Mouse (Mus musculus) urinary bladder, adult 2 months (tissue): Measurements from ENCODE around the gene Cfap73. TPM values are rescaled to one million over a fixed set of nuclear protein-coding genes. Genes with fewer than 3 reads are reported as not detected.

Experiments
- DNase-seq: peaks from one replicate; pipeline ENCODE4 v3.0.0; 2022; ENCODE audit warnings: low spot score
- polyA plus RNA-seq: library from polyadenylated mRNA; depleted of rRNA; stranded (reverse); fragments of >200 nt; gene quantifications from 2 replicates; pipeline ENCODE4 v1.2.3, GENCODE M21; 2012

Gene Cfap73
- polyA plus RNA-seq, 1 experiment, result not detected

DNA sequence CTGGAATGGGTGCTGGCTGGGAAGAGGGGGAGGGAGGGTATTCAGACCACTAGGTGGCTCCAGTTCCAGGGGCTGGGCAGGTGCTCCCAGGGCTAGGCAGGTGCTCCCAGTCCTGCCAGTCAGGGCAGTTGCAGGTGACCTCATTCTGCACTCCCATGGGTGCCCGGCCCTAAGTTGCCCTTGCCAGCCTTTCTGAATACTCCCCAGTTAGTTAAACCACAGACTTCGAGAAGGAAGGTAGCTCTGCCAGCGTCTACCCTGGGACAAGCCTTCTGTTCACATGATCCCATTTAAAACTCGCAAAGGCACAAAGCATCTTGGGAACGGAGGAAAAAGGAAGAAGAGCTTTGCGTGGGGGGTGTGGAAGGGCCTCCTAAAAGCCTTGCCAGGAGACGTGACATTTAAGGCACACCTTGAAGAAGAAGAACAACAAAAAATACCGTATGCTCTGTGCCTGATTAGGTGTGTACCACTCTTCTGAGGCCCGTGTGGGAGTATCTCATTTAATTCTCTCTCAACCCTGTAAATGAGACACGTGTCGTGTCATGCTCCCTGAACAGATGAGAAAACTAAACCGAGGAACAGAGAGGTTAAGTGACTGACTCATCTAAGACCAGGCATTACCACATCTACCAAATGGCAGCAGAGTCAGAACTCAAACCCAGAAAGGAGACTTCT is 13.9 kb upstream of the Cfap73 start:
- no peak for DNase-seq

GRCm38 (mm10) chr5:120647361-120647760 is 13.3 kb upstream of the Cfap73 start:
- no peak for DNase-seq

DNA sequence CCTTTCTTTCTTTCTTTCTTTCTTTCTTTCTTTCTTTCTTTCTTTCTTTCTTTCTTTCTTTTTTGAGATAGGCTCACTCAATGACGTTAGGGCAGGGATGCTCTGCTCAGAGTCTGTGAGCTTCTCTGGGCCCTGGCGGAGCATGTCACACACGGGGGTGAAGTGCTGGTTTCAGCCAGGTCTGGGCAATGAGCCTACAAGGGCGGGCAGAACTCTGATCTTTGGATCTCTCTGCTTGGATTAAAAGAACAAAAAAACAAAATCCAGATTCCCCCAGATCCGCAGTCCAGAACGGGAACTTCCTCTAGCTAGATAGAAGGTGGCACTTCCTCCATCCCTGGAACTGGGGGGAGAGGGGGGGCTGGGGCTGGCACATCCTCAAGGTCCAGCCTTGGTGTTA is 11.8 kb upstream of the Cfap73 start:
- DNase-seq, result no peak

GRCm38 (mm10) chr5:120644227-120644626 is 10.2 kb upstream of the Cfap73 start:
- DNase-seq, result no peak

GRCm38 (mm10) chr5:120643365-120644085 is 9.5 kb upstream of the Cfap73 start:
- no peak for DNase-seq

- DNase-seq, result no peak
Observed at GRCm38 (mm10) chr5:120640094-120640493, 6.1 kb upstream of the Cfap73 start.

DNA sequence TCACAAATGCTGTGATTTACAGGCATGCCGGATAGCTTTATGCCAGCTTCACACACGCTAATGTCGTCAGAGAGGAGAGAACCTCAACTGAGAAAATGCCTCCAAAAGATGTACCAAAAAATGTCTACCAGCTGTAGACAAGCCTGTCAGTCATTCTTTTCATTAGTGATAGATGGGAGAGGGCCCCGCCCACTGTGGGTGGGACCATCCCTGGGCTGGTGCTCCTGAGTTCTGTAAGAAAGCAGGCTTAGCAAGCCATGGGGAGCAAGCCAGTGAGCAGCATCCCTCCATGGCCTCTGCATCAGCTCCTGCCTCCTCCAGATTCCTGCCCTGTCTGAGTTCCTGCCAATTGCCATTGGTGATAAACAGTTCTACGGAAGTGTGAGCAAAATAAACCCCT is 1.6 kb upstream of the Cfap73 start:
- no peak for DNase-seq

DNA sequence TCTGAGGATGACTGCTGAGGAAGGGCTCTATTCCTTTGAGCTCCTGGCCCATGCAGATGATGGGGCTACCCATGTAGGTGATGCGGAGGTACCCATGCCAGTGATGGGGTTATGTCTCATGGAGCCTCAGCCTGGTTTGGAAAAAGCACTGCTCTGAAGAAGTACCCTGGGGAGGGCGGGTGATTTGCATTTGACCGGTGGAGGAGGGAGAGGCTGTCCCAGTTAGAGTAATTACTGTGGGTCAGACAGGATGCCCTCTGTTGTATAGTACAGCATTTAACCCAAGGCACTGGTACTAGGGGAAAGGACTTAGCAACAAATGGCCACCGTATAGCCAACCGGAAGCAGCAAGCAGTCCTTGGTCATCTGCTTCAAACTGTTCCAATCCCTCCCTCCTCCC is 825 bp upstream of the Cfap73 start:
- DNase-seq, result no peak

GRCm38 (mm10) chr5:120631892-120632291 is 2.1 kb downstream of the Cfap73 start:
- DNase-seq, result no peak

DNA sequence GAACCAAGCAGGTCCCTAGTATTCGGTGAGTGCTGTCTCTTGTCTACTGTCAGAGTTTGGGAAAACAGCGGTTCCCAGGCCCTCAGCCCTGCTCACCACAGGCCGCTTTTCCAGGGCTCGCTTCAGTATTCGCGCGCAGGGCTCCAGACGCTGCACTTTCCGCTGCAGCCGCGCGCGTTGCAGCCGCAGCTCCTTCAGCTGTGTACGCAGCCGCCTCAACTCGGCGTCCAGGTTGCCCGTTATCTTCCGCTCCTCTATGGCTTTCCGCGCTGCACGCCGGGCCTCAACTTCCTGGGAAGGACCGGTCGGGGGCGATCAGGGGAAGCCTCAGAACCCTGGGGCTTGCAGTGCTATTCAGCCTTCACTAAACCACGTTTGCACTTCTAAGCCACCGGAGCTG is 2.9 kb downstream of the Cfap73 start:
- no peak for DNase-seq

- no peak for DNase-seq
Observed at GRCm38 (mm10) chr5:120628624-120629023, 5.4 kb downstream of the Cfap73 start.

GRCm38 (mm10) chr5:120627515-120628300 is 6.3 kb downstream of the Cfap73 start:
- DNase-seq, result no peak

GRCm38 (mm10) chr5:120626399-120626798 is 7.6 kb downstream of the Cfap73 start:
- DNase-seq, result no peak

- DNase-seq, result no peak
Observed at GRCm38 (mm10) chr5:120624427-120624826, 9.6 kb downstream of the Cfap73 start.

GRCm38 (mm10) chr5:120622198-120622851 is 11.7 kb downstream of the Cfap73 start:
- DNase-seq, result no peak

DNA sequence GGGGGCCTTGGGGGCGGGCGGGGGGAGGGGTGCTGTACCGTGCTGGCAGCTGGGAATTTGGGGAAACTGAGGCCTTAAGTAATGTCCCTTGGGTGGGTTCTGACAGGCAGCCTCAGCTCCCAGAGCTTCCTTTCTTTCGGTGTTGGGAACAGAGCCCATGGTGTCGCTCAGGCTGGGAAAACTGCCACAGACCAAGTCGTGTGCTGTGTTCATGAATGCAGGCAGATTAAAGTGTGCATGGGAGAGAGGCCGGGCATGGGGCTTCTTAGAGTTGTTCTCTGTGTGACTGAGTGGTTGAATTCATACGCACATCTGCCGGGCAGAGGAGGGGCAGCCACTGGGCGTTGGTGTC is 12.2 kb downstream of the Cfap73 start:
- no peak for DNase-seq

- no peak for DNase-seq
Observed at GRCm38 (mm10) chr5:120621078-120621765, 12.8 kb downstream of the Cfap73 start.

DNA sequence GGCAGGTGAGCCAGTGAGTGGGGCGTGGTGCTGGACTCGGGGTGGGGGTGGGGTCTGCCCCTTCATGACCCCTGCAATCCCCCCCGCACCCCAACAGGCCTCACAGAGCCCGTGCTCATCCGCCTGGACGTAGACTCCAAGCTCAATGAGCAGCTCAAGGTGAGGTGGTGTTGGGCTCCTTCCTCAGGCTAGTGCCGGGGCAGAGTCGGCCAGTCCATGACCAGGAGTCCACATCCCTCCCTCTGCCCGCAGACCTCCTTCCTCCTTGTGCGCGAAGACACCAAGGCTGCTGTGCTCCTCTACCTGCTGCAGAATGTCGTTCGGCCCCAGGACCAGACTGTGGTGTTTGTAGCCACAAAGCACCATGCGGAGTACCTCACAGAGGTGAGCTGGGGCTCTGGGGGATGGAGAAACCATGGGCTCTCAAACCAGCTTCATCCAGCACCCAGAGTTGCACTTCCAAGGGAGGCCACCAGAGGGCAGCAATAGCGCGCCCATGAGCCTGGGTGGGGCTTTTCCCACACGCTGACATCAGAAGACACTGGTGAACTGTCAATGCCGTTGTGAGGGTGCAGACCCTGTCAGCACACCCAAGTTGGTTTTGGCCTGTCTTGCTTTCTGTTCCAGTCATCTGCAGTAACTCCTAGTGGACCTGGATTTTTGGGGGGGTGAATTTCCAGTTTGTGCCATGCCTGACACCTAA is 13.5 kb downstream of the Cfap73 start:
- DNase-seq, result peak; percentile 64

GRCm38 (mm10) chr5:120619201-120619600 is 14.8 kb downstream of the Cfap73 start:
- no peak for DNase-seq

GRCm38 (mm10) chr5:120618778-120619177 is 15.3 kb downstream of the Cfap73 start:
- no peak for DNase-seq

GRCm38 (mm10) chr5:120615903-120616302 is 18.1 kb downstream of the Cfap73 start:
- DNase-seq, result no peak
